Mouse (Mus musculus) limb, embryonic 14.5 days (tissue): Measurements from ENCODE around the gene Ltb. TPM values are rescaled to one million over a fixed set of nuclear protein-coding genes. Genes with fewer than 3 reads are reported as not detected.

Experiments
- ATAC-seq: fragments of 200-750 bp; cut with Nextera tagmentation; 2 replicates; pipeline ENCODE4 v1.8.0; 2017; ENCODE audit warnings: low read depth, moderate number of reproducible peaks, moderate TSS enrichment; ENCODE audit not compliant: low FRiP score
- DNase-seq: peaks from one replicate; pipeline ENCODE4 v3.0.0-alpha.2; 2015; ENCODE audit warnings: low spot score
- H3K27ac ChIP-seq: fragments of 300-500 bp; sonication (generic); replicated peaks from 2 replicates; pipeline ENCODE4 v1.5.1; 2014; ENCODE audit warnings: low read depth, mild to moderate bottlenecking, low read length, moderate library complexity, mixed read lengths
- H3K27me3 ChIP-seq: fragments of 300-500 bp; sonication (generic); 2 replicates; pipeline ENCODE4 v1.6.1; 2014; ENCODE audit warnings: low read length, mixed read lengths; ENCODE audit not compliant: control insufficient read depth, insufficient read depth
- H3K36me3 ChIP-seq: fragments of 300-500 bp; sonication (generic); 2 replicates; pipeline ENCODE4 v1.6.1; 2014; ENCODE audit warnings: mild to moderate bottlenecking, low read length, moderate library complexity, mixed read lengths; ENCODE audit not compliant: control insufficient read depth, insufficient read depth
- H3K4me1 ChIP-seq: fragments of 300-500 bp; sonication (generic); 2 replicates; pipeline ENCODE4 v1.6.1; 2014; ENCODE audit warnings: antibody characterized with exemption, low read length, mixed read lengths; ENCODE audit not compliant: control insufficient read depth, insufficient read depth
- H3K4me2 ChIP-seq: fragments of 300-500 bp; sonication (generic); replicated peaks from 2 replicates; pipeline ENCODE4 v1.6.1; 2014; ENCODE audit warnings: low read depth, mild to moderate bottlenecking, low read length, moderate library complexity; ENCODE audit not compliant: severe bottlenecking
- H3K4me3 ChIP-seq: fragments of 300-500 bp; sonication (generic); replicated peaks from 2 replicates; pipeline ENCODE4 v1.5.1; 2014; ENCODE audit warnings: low read length
- H3K9ac ChIP-seq: fragments of 300-500 bp; sonication (generic); 2 replicates; pipeline ENCODE4 v1.6.1; 2014; ENCODE audit warnings: mild to moderate bottlenecking, low read depth, low read length, moderate library complexity; ENCODE audit not compliant: severe bottlenecking
- H3K9me3 ChIP-seq: fragments of 300-500 bp; sonication (generic); 2 replicates; pipeline ENCODE4 v1.6.1; 2016; ENCODE audit warnings: low read length; ENCODE audit not compliant: control insufficient read depth
- POLR2A ChIP-seq: fragments of 200-500 bp; IDR thresholded peaks from 2 replicates; pipeline ENCODE4 v1.8.0; 2012; ENCODE audit warnings: inconsistent platforms, mild to moderate bottlenecking, moderate library complexity, borderline replicate concordance; ENCODE audit not compliant: insufficient read depth, insufficient read length; ENCODE audit errors: extremely low read depth
- WGBS: fragments of 180-500 bp; shearing (Covaris S2); extraction: QIAGEN DNeasy Blood & Tissue Kit; methylation state at CpG from one replicate; pipeline ENCODE4 v1.1.7; 2014; 5-methylcytosine and 5-hydroxymethylcytosine counted together
- polyA plus RNA-seq, 2 experiments: library from polyadenylated mRNA; depleted of rRNA in 1 of 2; stranded (reverse) in 1 of 2; unstranded in 1 of 2; fragments of >200 nt; fragmentation: Nextera tagmentation in 1 of 2; extraction: Ambion mirVana in 1 of 2; gene quantifications; 2 replicates each; pipeline versions ENCODE4 v1.2.1 to v1.2.3; 2012 to 2014

The Ltb gene
- polyA plus RNA-seq, 2 experiments, result 1.1 to 1.7 TPM

DNA sequence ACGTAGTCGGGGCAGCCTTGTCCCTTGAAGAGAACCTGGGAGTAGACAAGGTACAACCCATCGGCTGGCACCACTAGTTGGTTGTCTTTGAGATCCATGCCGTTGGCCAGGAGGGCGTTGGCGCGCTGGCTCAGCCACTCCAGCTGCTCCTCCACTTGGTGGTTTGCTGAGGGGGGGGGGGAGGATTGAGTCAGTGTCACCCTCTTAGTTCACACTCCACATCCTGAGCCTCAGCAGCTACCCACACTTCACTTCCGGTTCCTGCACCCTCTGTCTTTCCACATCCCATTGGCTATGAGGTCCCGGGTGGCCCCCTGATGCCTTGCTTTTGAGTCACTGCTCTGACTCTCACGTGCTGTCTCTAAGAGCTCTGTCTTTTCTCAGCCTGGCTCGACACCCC, 6.2 kb downstream of the Ltb start:
- no peak overlapping the region for H3K4me2 ChIP-seq
- no peak for DNase-seq
- H3K9me3 ChIP-seq, result no peaks in the 10 kb centered on the region
- 79% methylated on average over 11 of the region's 11 CpGs for WGBS
- ATAC-seq, result no peak
- H3K36me3 ChIP-seq, result no peaks in the 10 kb centered on the region
- H3K4me1 ChIP-seq, result peaks cover 2% of the 10 kb centered on the region; the same call in 1 of the 2 replicates
- H3K4me3 ChIP-seq, result no peak overlapping the region
- TF ChIP-seq POLR2A, result no peak
- no peak overlapping the region for H3K9ac ChIP-seq
- H3K27ac ChIP-seq, result no peak overlapping the region
- peaks cover 13% of the 10 kb centered on the region for H3K27me3 ChIP-seq

DNA sequence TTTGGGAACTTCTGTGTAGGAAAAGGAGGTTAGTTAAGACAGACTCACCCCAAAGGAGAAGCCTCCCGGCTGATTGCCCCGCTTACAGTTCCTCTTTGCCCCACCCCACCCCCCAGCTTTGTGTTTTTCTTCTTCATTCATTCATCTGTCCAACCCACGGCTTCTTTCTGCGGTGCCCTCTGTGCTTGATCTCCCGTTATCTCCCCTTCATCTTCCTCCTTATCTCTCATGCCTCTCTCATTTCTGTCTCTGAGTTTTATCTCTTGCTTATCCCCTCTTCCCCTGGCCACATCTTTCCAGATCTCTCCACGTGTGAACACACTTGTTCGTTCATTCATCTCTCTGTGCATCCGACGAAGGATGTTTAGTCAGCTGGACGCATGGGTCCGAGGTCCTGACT, 6.9 kb downstream of the Ltb start:
- Histone ChIP-seq H3K9ac (no peak overlapping the region), H3K27me3 (peaks cover 6% of the 10 kb centered on the region), H3K27ac (no peak overlapping the region), H3K4me1 (no peaks in the 10 kb centered on the region), H3K4me2 (no peak overlapping the region), H3K4me3 (no peak overlapping the region), H3K36me3 (no peaks in the 10 kb centered on the region), H3K9me3 (no peaks in the 10 kb centered on the region)
- no peak for TF ChIP-seq POLR2A
- ATAC-seq, result no peak
- WGBS, result 74% methylated on average over 11 of the region's 11 CpGs
- no peak for DNase-seq

DNA sequence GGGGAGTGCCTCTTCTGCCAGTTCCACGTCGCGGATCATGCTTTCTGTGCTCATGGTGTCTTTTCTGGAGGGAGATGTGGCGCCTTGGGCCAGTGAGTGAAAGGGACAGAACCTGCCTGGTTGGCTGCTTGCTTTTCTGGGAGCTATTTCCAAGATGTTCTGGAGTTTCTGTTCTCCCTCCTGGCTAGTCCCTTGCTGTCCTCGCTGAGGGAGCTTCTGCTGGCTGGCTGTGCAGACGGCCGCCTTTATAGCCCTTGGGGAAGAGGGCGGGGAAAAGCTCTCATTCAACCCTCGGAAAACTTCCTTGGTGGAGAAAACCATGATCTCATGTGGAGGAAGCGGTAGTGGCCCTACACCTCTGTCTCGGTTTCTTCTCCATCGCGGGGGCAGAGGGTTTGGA, 7.5 kb downstream of the Ltb start, which contains the start of gene Tnf:
Gene Tnf (minus strand): TSS at position 221 of the 400 bp plus-strand sequence.
- no peaks in the 10 kb centered on the region for H3K36me3 ChIP-seq
- H3K4me1 ChIP-seq, result no peaks in the 10 kb centered on the region
- no peaks in the 10 kb centered on the region for H3K27me3 ChIP-seq
- DNase-seq (no peak), ATAC-seq (no peak)
- no peak within 1 kb of the TSS for H3K4me2 ChIP-seq
- no peak within 1 kb of the TSS for H3K27ac ChIP-seq
- no peak for TF ChIP-seq POLR2A
- H3K9ac ChIP-seq, result no peak within 1 kb of the TSS
- no peak within 1 kb of the TSS for H3K4me3 ChIP-seq
- 30% methylated on average over 13 of the region's 13 CpGs for WGBS
- H3K9me3 ChIP-seq, result no peaks in the 10 kb centered on the region

DNA sequence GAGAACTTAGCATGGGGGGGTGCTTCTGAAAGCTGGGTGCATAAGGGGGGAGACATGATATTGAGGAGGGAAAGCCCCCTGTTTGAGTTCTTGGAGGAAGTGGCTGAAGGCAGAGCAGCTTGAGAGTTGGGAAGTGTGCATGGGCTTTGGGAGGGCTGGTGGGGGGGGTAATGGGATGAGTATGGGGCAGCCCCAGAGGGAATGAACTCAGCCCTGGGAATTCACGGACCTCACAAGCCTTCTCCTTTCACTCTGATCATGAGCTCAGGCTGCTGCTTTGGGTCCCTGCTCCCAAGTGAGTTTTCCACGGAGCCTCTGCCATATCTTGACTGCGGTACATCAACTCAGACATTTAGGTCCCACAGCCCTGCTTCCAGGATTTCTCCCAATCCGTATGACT, 8.2 kb downstream of the Ltb start:
- Histone ChIP-seq H3K4me1 (no peaks in the 10 kb centered on the region), H3K9me3 (no peaks in the 10 kb centered on the region), H3K4me3 (no peak overlapping the region), H3K27me3 (no peaks in the 10 kb centered on the region), H3K4me2 (no peak overlapping the region), H3K36me3 (no peaks in the 10 kb centered on the region), H3K9ac (no peak overlapping the region), H3K27ac (no peak overlapping the region)
- ATAC-seq, result no peak
- no peak for DNase-seq
- WGBS, result 83% methylated on average over 4 of the region's 4 CpGs
- no peak for TF ChIP-seq POLR2A

DNA sequence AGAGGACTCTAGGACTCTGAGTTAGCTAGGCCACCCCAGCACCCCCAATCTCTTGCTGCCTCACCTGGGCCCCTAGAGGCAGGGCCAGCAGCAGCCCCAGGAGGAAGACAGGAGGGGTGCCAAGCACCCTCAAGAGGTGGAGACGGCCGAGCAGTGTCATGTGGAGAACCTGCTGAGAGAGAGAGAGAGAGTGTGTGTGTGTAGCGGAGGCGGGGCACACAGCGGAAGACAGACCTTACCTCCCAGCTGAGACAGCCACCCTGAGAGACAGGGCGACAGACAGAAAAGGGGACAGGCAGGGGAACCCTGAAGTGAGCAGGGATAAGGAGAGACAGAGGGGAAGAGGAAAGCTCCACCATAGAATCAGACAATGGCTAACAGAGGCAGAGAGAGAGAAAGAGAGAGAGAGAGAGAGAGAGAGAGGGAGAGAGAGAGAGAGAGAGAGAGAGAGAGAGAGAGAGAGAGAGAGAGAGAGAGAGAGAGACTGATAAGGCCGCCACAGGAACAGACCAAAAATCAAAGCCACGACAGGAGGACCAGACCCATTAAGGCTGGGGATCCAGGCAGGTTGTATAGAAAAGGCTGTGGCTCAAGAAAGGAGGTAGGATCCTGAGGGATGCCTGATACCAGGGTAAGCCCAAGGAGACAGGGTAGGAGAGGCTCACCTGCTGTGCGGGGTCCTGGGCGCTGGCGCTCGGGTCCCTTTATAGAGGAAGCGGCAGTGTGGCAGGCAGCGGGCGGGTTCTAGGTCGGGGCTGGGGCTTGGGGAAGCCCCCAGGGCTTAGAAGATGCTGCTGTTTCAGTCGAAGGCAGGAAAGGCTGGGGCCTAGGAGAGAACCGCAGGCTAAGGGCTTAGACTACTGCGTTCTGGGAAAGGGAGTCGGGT, 10.5 kb downstream of the Ltb start, which contains the start of gene Lta:
Gene Lta (minus strand): TSS at position 858 of the 886 bp plus-strand sequence.
- DNase-seq, result no peak
- no peak for ATAC-seq
- H3K9me3 ChIP-seq, result no peaks in the 10 kb centered on the region
- H3K9ac ChIP-seq, result no peak within 1 kb of the TSS
- WGBS, result 18% methylated on average over 19 of the region's 20 CpGs
- TF ChIP-seq POLR2A, result no peak
- H3K4me1 ChIP-seq, result no peaks in the 10 kb centered on the region
- no peak within 1 kb of the TSS for H3K4me2 ChIP-seq
- no peaks in the 10 kb centered on the region for H3K27me3 ChIP-seq
- H3K4me3 ChIP-seq, result no peak within 1 kb of the TSS
- H3K36me3 ChIP-seq, result no peaks in the 10 kb centered on the region
- H3K27ac ChIP-seq, result no peak within 1 kb of the TSS
